Mouse (Mus musculus) kidney, adult 18-20 months (tissue): ENCODE data around the gene Tor2a.
A peak's percentile ranks its signal among the peaks of the same experiment; 100 is the strongest.

Experiments used
- DNase-seq: peaks from one replicate; pipeline ENCODE4 v3.0.0; 2021

The Tor2a gene

DNA sequence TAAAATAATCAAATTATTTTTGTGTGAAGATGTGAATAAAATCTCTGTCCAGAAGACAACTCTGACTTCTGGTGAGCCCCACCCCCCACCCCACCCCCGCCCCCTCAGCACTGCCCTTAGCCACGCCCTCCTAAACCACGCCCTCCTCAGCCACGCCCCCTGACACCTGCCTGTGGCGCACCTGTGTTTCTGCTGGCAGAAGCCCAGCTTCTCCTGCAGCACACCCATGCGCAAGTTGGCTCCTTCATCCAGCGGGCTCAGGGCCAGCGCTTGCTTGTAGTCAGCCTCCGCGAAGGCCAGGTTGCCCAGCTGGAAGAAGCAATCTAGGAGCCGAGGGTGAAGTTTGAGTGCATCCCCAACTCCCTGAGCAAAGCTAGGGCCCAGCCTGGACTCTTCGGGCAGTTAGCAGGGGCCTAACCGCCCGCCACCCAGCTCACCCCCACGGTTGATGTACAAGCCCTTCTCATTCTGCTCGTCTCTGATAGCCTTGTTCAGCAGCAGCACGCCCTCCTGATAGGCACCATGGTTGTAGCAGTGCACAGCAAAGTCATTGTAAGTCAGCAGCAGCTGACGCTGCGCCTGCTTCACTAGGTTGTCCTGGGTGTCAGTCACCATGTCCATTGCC is 11.7 kb downstream of the Tor2a start:
- peak; percentile 67 for DNase-seq

DNA sequence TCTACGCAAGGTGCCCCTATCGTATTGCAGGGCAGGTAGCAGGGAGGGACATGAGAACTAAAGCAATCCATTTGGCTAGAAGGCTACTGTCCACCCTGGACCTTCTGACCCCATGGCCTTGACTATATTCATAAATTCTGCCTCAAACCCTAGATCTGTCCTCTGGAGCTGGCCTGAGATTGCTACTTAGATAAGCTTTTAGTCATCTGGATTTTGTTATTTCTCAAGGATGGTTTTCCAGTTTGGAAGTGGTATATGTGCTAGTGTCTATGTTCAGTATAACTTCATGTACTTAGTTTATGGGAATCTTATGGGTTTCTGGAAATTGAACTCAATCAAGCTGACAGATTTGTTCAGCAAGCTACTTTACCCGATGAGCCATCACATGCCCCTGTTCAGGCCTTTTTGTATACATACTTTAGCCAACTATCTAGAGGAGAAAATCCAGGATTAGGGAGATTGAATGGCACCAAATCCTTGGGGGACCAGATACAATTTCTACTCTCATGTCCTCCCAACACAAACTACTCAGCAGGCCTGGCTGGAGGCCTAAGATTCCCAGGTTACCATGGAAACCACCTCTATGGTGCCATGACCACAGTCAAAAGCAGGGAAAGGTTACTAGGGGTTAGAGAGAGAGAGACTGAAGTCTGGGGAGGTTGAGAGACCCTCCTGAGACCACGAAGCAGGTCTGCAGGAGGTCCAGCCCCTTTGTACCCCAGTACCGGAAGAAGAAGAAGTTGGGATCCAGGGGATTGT is 12.5 kb downstream of the Tor2a start:
- no peak for DNase-seq

DNA sequence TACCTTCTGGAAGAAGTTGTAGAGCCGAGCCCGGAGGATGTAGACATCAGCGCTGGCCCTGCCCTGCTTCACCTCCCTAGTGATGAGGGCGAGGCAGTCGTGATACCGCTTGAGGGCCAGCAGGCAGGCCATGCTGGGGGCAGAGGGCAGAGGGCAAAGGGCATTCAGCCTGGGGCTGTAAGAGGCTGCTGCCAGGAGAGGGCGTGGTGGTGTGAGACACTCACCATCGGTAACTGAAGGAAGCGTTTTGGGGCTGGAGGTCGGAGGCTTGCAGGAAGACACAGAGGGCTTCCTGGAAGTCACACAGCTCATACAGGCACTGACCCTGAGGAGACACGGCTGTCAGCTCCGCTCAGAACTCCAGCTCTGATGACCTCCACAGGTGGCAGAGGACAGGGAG is 14.9 kb downstream of the Tor2a start:
- peak; percentile 47 for DNase-seq

DNA sequence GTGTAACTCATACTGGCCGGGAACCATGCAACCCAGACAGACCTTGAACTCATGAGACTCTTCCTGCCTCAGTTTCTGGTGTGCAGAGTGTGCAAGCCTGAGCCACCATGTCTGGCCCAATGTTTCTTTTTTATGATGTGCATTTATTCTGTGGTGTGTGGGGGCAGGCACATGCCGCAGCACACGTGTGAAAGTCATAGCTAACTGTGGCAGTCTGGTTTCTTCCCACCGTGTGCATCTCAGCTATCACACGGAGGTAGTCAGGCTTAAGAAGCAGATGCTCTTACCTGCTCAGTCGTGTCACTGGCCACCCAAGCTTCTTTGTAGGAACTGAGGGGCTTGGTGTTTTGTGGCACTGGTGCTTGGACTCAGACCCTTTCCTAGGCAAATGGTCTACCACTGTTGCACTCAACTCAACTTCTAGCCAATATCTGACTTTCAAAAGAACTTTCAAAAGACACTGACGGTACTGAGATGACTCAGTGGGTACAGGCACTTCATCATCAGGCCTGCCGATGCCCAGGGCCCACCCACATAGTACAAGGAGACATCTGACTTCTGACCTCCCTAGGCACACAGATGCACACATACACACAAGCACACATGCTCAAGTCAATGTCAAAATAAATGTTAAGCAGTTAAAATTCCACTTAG is 15.7 kb downstream of the Tor2a start:
- no peak for DNase-seq

DNA sequence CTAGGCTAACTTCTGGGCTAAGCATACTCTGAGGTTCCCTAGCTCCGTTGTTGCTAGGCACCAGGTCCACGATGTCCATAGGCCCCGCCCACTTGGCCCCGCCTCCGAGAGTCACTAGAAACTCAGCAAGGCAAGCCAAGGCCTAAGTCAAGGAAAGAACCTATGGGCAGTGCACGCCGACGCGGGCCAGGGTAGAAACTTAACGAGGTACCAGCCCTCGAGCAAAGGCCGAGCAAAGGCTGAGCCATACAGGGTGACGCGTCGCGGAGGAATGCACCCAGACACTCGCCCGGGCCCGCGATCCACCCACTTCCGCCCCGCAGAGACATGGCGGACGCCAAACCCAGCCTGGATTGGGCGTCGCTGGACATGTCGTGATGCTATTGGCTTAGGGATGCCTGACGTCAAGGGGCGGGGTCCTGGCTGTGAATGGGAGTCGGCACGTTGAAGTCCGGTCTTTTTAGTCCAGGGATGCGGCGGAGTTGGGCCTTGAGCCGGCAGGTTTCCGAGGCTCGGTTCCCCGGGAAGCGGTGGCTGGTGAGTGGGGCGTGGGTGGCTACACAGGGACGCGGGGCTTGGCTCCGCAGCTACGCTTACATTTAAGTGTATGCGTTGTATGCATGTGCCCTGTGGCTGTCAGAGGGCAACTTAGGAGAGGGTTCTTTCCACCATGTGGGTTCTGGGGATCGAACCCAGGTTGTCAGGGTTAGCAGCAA is 18.5 kb downstream of the Tor2a start, which contains the start of the genes Ttc16 and Ptrh1:
Gene Ttc16 (minus strand): TSS at position 275 of the 716 bp plus-strand sequence.
Gene Ptrh1 (plus strand): TSS at position 428 of the 716 bp plus-strand sequence.
- peak; percentile 99 for DNase-seq

DNA sequence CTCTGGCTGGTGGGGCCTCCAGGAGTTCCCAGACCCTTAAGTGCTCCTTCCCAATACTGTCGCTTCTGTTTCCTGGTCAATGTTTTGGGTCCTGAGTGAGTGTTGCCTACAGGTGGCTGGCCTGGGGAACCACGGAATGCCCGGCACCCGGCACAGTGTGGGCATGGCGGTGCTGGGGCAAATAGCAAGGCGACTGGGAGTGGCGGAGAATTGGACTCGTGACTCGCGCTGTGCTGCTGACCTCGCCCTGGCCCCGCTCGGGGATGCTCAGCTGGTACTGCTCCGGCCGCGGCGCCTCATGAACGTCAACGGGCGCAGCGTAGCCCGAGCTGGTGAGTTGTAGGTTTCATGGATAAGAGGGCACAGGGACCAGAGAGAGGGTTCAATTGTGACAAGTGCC is 19.2 kb downstream of the Tor2a start:
- no peak for DNase-seq

DNA sequence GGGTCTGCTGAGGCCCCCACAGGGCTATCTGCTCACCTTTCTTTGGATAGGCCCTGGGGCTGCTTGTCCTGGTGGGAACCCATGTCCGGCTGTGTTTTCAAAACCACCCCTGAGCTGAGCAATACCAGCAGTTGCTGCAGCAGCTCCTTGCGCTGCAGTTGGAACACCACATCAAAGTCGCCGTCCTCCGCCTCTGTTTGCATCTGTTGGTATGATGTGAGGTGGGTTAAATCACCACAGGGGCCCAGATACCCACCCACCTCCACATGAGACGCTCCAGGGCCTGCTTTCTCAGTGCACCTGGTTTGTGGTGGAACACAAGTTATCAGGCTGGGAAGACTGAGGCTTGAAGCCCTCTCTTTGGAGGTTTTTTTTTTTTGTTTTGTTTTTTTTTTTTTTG is 21.0 kb downstream of the Tor2a start:
- no peak for DNase-seq

DNA sequence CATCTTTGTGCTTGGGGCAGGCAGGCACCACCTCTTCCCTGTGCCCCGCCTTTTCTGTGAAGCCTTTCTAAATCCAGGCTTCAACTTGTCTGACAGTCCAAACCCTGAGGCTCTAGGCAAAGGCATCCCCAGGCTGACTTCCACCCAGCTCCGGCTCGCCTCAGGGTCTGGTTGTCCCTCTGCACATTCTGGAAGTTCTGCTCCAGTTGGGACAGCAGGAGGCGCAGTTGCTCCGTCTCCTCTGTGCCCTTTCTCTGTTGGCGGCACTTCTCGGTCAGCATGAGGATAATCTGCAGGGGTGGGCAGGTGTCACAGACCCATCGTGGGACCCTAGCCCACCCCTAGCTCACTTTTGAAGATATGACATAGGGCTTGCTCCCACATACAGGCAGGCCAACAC is 22.1 kb downstream of the Tor2a start:
- peak; percentile 63 for DNase-seq

DNA sequence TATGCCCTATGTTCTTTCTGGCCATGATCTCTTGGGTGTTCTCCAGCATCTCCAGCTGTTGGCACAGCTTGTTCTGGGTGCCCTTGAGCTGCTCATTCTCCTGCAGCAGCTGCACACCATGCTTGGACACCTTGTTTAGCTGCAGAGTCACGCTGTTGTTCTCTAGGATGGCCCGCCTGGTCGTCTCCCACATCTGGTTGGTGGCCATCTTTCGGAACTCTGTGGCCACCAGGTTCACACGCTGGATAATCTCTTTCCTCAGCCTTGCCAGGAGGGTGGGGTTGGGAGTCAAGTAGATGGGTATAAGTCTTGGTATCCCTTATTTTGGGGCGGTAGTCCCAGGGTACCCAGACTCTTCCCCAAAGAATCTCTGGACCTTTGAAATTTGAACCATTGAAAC is 22.7 kb downstream of the Tor2a start:
- no peak for DNase-seq

DNA sequence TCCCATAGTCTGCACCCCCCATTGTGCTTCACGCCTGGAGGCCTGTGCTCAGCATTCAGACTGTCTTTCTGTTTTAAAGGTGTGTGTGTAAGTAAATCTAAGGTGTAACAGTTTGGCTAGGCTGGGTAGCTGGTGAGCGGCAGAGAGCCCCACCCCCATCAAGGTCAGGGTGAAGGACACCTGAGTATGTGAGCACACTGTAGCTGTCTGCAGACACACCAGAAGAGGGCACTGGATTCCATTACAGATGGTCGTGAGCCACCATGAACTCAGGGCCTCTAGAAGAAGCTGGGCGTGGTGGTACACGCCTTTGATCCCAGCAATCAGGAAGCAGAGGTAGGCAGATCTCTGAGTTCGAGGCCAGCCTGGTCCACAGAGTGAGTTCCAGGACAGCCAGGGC is 24.7 kb downstream of the Tor2a start:
- DNase-seq, result no peak

DNA sequence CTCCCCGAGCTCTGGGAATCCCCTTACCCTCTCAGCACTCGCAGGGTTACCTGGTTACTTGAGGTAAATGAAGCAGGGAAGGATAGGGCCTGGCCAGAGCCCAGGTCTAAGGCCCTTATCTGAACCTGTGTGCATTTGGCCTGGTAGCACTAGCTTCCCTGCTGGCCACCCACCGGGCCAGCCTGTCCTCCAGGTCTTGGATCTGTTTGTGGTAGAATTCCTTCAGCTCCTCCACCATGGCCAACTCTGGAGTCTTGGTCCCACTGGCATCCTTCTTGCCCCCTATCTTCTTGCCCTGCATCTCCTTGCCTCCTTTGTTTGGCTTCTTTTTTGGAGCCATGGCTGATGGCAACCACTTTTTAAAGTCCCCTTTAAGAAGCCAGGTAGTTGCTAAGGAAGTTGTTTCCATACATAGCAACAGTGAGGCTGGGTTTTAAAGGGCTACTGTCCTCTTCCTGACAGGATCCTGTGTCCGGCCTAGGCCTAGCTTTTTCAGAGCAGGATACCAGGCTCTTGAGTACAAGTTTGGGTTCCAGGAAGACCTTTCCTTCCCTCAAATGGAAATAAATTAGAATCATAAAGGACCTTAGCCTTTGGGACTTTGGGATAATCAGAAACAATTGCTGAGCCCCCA is 27.1 kb downstream of the Tor2a start, which contains the start of gene Cfap157:
Gene Cfap157 (minus strand): TSS at position 381 of the 634 bp plus-strand sequence.
- DNase-seq, result peak; percentile 13

DNA sequence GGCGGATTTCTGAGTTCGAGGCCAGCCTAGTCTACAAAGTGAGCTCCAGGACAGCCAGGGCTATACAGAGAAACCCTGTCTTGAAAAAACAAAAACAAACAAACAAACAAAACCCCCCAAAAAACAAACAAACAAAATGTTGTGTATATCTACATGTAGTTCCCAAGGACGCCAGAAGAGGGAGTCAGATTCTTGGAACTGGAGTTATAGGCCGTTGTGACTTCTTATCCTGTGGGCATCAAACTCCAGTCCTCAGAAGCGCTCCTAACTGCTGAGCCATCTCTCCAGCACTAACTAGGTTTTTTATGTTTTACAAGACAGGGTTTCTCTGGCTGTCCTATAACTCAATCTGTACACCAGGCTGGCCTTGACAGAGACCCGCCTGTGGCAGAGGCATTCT is 30.1 kb downstream of the Tor2a start:
- no peak for DNase-seq

DNA sequence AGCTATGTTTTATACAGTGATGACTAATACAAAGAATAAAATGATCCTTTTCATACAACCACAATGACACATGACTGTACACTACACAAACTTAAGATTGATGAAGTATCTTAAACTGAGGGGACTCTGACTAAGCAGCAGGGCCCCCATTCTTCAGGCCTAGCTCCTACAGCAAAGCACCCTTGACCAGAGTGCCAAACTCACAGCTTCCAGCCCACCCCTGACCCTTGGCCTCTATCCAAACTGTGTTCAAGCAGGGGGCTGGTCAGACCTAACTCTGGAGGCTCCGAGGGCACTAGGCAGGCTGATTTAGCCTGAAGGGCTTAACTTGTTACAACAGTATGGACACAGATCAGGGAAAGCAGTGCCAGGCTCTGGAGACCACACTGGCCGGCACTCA is 31.5 kb downstream of the Tor2a start:
- no peak for DNase-seq

DNA sequence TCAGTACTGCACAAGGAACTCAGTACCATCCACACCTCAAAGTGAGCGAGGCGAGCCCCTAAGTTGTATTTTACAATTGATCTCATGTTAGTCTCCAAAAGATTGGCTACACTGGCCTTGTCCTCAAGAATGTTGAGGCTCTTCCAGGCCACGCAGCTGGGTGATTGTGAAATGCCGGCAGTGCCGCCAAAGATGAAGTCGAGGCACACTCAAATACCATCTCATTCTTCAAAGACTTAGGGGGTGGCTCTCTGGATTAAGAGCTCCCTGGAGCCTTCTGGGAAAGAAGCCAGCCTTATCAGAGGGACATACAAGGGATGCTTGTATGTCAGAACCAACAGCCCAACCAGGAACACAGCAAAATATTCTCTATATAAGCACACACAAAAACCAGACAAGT is 34.3 kb downstream of the Tor2a start:
- DNase-seq, result no peak

DNA sequence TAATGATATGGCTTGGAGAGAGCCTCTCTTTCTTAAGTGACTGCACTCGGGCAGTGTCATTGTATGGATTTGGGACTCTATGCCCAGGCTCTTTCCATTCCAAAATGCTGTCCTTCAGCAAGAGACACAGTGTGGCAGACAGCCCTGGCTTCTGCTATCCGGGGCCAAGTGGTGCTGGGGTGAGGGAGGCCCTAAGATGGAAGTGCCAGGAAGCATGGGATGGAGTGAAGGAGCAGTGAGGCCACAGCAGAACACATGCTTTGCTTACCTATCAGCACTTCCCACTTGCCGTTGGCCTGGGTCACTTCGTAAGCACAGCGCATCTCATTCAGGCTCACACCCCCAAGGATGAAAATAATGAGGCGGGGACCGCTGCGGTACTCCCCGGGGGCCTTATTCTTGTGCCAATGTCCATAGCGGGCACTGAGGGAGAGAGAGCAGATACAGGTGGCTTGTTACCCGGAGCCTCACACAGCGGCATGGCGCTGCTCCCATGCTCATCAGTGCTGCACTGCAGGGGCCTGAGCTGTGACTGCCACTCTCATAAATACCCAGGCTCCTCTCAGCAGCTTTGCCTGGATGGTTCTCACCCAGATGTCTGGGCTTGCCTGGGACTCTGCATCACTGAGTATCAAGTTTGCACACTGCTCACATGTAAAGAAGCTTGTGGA is 38.8 kb downstream of the Tor2a start:
- no peak for DNase-seq

DNA sequence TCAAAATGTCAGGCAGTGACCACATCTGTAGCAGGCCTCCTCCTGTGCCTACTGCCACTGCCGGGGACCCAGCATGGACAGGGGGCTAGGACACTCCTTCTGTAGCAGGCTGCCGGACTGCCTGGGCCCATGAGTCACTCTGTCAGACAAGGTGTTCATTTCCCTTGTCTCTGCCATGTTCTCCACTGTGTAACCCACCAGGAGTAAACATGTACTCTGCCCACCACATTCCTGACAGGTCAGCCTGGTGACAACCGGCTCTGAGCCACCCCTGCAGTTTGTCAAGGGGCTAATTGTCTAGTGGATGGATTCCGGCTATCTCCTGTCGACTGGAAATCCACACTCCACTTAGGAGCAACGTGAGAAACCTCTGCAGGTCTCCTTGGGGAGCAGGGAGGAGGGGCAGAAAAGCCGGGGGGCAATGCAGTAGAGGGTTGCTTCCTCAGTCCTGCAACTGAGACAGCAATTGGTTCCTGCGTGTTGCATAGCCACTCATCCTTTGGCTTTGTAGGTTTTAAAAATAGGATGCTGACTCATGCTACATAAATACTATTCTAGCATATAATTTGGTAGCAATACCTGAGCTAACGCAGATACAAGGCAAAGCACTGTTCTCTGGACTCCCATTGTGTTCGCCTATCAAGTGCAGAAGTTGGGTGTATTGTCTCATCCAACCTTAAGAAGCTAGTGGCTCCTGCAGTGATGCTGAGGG is 41.4 kb downstream of the Tor2a start:
- DNase-seq, result no peak

DNA sequence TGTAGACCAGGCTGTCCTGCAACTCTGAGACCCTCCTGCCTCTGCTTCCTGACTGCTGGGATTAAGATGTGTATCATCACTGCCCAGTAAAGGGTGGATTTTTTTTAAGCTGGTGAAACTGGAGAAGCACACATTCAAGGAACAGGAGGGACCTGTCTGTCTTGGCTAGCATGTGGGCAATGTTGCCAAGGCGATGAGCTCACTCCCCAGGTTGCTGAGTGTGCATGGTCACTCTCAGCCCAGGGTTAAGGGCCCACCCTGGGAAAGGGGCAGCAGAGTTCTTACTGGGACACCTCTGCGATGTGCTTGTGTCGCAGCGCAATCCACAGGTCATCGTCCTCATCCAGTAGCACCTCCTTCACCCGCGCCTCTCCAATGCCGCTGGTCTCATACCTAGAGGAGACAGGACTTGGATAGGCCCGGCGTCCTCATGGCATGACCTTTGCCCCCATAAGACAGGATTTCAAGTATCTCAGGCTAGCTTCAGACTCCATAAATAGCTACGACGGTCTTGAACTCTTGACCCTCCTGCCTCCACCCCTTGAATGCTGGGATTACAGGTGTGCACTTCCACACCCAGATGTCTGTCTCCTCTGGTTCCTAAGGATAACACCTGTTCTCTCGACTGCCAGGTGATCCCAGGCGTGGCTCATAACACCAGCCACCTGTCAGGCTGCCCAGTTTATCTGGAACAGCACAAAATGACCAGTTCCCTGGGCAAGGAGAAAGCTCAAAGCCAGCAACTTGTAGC is 52.0 kb downstream of the Tor2a start:
- DNase-seq, result no peak
